Mouse (Mus musculus): Measurements from ENCODE around the gene Hlcs.

Gene Hlcs

DNA sequence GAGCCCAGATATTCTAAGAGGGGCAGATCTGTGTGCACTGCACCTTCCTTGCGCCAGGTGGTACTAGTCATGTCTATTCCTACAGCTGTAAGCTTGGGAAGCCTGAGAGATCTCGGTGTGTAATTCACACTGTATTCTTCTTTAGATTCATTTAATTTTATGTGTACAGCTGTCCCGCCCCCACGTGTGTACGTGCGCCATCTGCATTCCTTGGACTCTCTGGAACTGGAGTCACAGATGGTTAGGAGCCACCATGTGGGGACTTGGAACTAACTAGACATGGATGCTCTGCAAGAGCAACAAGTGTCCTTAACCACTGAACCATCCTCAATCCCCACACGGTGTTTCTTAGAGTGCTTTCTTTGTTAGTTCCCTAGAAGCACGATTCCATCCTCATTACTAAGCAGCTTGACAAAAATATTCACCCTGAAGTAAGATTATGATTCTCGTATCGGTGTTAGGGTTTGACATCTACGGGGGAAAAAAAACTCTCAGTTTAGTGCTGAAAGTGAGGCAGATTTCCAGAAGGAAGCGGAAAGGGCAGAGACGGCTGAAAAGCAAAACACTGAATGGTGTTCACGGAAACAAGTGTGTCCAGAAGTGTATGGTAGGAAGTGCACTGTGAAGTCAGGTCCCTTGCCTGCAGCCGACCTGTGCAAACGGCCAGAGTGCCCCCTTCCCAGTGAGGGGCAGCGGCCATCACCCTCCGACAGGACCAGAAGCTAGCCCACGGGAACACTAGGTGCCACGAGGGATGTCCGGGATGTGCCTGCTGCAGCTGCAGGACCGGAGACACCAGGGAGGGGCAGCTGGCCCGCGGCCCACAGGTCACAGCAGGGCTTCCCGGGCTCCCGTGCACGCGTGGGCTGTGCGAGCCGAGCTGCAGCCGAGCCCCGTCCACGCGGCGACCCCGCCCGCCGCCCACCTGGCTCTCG, 24.0 kb downstream of the Hlcs start:
- peak; percentile 78 for DNase-seq

DNA sequence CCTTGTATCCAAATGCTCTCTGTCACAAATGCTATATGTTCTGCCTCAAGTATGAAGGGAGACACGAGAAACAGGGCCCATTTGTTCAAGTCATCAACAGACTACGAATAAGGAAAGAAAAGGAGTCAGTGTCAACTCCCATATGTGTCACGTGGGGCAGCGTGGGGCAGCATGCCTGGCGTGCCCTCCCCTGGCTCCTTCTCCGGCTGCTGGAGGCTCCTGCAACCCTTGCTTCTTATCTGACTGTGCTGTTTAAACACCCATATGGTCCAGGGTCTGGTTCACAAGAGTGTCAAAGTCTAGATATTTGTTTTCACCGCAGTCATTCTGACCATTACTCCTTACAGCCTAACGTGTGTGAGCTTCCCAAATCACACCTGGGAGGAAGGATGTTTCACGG, 25.5 kb downstream of the Hlcs start:
- no peak for DNase-seq

DNA sequence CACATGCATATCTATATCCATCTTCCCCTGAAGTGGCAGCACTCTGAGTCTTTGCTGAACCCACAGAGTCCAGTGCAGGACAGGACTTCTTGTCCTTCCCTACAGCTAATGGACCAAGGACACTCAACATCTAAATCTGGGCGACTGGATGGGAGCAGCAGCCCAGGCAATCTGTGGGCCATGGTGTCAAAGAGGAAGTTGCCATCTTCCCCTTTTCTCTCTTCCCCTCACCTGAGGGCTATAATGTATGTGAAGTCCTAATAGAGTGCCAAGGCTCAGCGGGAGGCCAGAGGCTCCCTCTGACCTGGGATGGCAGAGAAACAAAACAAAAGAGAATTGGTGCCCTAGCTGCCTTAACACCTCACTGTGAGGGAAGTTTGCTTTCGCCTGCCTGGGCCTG, 29.4 kb downstream of the Hlcs start:
- no peak for DNase-seq

DNA sequence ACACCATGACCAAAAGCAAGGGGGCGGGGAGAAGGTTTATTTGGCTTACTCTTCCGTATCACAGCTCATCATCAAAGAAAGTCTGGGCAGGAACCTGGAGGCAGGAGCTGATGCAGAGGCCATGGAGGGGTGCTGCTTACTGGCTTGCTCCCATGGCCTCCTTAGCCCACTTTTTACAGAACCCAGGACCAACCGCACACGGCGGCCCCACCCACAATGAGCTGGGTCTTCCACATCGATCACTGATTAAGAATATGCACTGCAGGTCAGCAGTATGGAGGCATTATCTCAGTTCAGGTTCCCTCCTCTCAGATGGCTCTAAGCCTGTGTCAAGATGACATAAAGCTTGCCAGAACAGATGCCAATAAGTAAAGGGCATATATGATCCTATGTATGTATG, 42.5 kb downstream of the Hlcs start:
- DNase-seq, result no peak

GRCm38 (mm10) chr16:94269635-94270034, 43.7 kb downstream of the Hlcs start:
- peak; percentile 89 for DNase-seq

DNA sequence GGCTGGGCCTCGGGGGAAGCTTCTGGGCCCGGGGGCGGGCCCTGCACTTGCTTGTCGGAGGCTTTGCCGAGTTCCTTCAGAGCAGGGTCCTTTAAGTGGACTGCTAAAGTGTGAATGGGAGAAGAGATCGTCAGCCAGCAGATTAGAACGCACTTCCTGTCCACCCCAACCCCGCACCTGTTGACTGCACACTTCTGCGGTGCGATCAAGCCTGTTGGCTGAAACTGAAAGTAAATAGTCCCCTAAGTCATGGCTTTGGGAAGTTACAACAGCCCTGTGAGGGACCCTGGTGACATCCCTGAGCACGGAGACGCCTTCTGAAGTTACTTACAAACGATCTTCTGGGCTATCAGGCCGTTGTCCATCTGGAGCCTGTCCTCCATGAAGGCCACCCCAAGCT, 45.2 kb downstream of the Hlcs start:
- DNase-seq, result no peak

DNA sequence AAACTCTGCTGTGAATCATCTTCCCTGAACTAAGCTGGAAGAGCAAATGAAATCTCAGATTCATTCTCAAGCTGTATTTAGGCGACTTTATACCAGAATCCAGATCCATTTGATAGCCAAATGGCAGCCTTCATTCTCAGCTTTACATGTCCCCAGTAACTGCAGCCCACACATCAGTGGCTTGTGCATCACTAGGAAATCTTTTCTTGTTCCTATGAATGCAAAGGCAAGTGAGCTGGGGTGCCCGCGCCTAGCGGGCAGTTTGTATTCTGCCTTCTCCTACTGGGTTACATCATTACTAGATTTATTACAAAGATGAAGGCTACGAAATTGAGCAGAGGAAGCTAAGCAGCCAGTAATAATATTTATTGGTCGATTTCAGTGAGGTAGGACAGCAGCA, 48.8 kb downstream of the Hlcs start:
- no peak for DNase-seq

DNA sequence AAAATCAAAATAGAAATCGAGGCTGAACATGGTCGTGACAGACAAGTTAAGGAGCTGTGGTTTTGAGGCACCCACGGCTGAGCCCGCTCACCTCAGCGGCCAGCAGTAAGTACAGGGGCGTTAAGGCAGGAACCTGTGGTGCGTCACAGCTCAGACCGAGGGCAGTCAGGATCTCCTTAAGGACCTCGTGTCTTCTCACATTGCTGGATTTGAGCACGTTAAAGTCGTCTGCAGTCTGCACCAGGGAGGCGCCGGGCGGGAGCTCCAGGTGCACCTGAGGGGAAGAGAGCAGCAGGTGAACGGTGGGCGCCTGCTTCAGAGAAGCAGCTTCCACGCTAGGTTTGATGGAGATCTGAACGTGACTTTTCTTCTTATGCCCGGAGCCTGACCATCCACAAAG, 50.9 kb downstream of the Hlcs start:
- DNase-seq, result no peak

DNA sequence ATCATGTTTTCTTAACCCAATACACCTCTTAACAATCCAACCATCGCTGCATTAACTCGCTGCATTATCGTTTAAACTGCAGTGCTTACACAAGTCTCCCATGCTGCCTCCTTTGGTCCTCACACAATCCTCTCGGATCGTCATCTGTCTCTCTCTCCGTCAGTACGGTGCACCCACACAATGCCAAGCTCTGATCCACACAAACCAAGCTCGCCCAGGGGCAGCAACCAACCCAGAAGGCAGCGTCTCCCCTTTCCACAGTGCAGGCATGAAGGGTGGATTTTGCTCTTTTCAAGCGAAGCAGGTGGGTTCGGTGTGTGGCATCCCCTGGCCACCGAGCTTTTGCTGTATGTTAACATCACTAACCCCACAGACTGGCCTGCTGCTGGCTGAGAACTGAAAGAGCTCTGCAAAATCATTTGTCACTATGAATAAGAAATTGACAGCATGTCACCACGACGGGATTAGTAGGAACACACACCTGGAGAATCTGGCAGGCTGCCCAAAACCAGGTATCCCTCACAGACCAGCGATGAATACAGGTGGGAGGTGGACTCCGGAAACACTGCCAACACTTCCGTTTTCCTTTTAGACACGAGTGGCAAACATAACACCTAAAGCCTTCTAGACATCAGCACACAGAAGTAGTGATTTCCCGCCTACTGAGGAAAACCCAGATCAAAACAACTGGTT, 52.3 kb downstream of the Hlcs start:
- DNase-seq, result no peak

- DNase-seq, result peak; percentile 42
These were observed 54.7 kb downstream of the Hlcs start for GRCm38 (mm10) chr16:94258366-94259310.

GRCm38 (mm10) chr16:94255592-94255991, 57.8 kb downstream of the Hlcs start:
- DNase-seq, result no peak

DNA sequence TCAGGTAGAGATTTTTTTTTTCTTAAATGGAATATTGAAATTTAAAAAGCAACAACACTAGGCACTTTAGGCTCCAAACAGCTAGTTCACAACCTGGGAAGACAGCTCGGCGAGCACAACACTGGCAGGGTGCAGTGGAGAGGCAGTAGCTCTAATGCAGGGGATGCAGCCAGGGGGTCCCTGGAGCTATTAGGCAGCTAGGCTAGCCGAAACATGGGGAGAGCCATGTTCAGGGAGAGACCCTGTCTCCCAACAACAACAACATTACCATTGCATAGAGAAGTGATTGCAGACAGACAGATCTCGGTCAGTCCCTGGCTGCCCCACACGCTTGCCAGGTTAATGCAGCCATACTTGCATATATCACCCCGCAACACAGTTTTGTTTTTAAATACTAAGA, 58.3 kb downstream of the Hlcs start:
- DNase-seq, result no peak

DNA sequence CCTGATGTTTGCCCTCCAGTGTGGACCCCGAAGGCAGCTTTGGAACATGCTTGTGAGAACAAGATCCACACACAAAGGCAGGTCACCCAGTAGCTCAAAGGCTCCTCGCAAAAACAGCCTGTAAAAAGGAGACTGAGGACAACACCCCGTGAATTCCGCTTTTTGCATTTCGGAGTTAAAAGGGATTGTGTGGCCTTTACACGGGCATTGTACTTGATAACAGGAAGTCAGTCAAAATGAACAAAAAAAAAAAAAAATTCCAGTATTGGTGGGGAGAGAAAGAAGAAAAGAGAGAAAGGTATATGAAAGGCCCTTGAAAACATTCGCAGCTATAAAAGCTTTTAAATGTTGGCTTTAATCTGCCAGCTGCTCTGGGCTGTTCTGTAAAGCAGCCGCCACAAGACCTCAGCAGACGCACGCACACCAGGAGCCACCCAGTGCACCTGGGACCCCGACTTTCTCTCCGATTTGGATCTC, 58.9 kb downstream of the Hlcs start:
- no peak for DNase-seq

DNA sequence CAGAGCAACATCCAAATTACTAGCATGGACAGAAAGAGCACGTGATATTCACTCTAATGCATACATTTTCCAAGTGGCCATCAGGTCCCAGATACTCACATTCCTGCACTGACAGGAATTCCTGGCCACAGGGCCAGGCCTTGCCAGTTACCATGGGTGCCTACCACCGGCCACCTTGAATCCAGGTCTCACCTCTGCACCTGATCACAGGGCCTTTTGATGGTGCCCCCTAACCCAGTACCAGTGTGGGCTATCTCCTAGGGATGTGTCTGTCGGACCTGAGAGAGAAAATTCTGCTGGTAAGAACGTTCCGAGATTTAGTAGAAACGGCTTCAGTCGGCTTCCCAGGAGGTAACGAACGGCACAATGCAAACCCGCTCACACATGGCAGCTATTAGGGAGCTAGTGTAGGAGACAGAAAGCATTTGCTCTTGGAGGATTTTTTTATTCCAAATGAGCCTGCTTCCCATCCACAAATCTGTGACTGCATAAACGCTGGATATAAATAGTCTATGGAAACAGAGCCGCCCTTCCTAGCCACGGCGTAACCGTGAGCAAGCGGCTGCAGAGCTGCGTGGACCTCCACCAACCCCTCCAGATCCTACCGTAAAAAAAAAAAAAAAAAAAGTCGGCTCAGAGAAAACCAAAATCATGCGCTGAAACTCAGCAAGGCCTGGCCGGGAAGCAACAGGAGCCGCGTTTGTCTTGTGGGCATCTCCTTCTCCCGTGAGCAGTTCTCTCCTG, 59.5 kb downstream of the Hlcs start:
- no peak for DNase-seq

GRCm38 (mm10) chr16:94251756-94252155, 61.6 kb downstream of the Hlcs start:
- DNase-seq, result no peak

- no peak for DNase-seq
These were observed 62.6 kb downstream of the Hlcs start for GRCm38 (mm10) chr16:94250640-94251349.

DNA sequence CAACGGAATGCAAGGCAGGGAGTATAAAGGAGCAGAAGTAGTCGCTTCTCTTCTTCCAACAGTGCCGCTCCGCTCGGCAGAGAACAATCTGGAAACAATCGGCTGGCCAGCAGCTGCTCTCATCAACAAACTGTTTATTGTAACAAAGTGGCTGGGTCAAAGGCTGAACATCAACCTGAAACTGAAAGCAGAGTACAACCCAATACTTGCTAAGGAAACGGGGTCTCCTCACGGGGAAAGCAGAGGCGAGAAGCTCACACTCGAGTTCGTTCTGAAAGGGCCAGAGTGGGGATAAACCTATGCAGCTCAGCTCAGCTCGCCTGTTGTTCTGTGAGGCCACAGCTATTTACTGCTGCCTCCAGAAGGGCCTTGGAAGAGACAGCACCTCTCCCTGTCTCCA, 63.2 kb downstream of the Hlcs start:
- no peak for DNase-seq

- DNase-seq, result no peak
These were observed 63.7 kb downstream of the Hlcs start for GRCm38 (mm10) chr16:94249666-94250065.

- peak; percentile 38 for DNase-seq
These were observed 64.7 kb downstream of the Hlcs start for GRCm38 (mm10) chr16:94248721-94249120.

- DNase-seq, result no peak
These were observed 66.4 kb downstream of the Hlcs start for GRCm38 (mm10) chr16:94246976-94247375.

DNA sequence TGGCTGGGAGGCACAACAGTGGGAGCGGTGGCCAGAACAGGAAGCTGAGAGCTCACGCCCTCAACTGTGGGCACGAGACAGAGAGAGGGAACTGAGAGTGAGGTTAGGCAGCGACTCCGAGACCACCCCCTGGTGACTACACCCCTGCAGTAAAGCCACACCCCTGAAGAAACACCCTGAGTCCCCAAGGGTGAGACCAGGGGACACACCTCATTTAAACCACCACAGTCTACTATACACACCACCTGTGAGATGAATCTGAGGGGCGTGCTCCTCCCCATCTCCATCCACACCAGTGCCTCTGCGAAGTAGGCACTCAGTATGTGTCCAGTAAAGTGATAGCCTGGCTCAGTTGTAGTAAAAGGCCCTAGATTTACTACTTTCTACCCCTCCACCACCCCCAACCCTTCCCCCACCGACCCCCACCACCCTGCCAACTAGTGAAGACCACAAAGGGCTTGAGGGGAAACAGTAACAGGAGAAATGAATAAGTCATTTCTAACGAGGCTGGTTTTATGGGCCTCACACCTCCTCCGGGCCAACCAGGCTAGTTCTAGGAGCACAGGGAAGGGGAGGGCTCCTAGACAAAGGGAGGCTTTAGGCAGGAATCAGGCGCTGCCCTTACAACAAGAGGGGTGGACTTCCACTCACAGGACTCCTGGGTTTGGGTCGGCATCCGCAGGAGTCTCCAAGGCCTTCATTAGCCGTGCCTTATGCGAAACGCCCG, 67.2 kb downstream of the Hlcs start:
- DNase-seq, result no peak
